Mouse (Mus musculus) kidney, adult 11 months (tissue): ENCODE measurements at regions not wholly inside any gene's neighbourhood (a gene's known extent, or its start where the extent isn't known, plus 50 kb on each side); places are given as distances from the start of the nearest gene placed in this dataset.
A peak's percentile ranks its signal among the peaks of the same experiment; 100 is the strongest.
"Not testable (repeated sequence)": the region's sequence is repeated elsewhere in the genome, so short reads cannot be mapped to it uniquely, and the experiment has no call there.

Experiments used
- DNase-seq: peaks from one replicate; pipeline ENCODE4 v3.0.0; 2022

GRCm38 (mm10) chr6:3201507-3201906 is 197.9 kb downstream of the Samd9l start:
- not testable (repeated sequence) for DNase-seq

- no peak for DNase-seq
Measured at GRCm38 (mm10) chr6:3201107-3201506, 198.3 kb downstream of the Samd9l start.

- DNase-seq: not testable (repeated sequence)
Measured at GRCm38 (mm10) chr6:3200586-3200985, 198.8 kb downstream of the Samd9l start.

DNA sequence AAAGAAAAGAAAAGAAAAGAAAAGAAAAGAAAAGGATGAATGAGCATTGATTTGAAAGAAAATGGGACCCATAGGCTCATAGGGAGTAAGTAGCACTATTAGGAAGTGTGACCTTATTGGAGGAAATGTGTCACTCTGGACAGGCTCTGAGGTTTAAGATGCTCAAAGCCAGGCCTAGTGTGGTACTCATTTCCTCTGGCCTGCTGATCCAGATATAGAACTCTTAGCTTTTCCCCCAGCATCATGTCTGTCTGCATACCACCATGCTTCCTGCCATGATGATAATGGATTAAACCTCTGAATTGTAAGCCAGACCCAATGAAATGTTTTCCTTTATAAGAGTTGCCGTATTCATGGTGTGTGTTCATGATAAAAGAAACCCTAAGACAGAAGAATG is 206.9 kb downstream of the Samd9l start:
- not testable (repeated sequence) for DNase-seq

- DNase-seq: not testable (repeated sequence)
Measured at GRCm38 (mm10) chr6:3191695-3192423, 207.5 kb downstream of the Samd9l start.

- peak; percentile 36 for DNase-seq
Measured at GRCm38 (mm10) chr6:3183819-3184199, 215.6 kb downstream of the Samd9l start.

DNA sequence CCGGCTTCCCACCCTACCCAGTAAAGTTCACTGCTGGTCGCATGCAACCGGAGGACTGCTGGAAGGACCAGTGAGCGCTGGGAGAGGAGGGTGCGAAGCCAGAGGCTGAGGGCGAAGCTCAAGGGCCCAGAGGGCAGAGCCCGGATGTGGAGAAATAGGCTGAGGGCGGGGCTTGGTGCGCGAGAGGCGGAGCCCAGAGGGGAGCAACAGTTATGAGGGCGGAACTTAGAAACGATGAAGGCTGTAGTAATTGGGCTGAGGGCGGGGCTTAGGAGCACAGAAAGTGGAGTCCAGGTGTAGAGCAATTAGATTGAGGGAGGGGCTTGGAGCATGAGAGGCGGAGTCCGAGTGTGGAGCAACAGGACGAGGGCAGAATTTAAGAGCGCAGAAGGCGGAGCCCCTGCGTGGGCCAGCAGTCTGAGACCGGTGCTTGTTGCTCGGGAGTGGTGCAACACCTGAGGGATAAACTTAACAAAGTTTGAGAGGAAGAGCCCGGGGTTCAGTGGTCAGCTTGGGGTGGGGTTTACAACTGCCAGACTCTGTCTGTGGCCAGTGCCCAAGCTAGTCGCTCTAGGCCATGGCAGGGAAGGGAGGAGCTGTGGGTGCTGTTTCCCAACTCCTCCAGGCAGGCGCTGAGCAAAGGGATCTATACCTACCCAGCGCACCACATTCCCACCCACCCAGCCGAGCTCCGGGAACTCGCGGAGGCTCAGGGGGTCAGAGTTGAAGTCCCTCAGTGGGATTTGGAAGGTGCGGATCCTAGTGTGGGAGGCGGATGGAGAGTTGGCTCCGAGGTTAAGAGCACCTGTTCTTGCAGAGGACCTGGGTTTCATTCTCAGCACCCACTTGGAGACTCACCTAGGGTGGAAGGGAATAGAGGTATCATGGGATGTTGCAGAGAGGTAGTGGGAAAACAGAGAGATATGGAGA is 216.2 kb downstream of the Samd9l start:
- peak; percentile 72 for DNase-seq

DNA sequence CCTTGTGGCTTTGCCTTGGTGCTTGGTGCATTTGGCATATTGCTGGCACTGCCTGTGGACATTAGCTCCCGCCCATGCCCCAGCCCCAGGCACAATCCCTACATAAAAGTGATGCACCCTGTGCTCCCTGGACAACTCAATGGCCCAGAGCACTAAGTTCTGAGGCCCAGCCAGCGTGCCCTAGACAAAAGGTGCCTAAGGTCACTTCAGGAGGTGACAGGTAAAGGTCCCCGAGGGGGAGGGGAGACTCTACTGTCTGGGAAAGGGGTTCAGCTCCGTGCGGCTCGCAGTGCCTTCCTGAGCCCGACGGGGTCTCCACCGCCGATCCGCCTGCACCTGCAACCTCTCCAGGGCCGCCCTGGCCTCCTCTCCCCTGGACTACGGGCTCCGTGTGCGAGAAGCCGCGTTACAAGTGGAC is 216.9 kb downstream of the Samd9l start:
- not testable (repeated sequence) for DNase-seq

GRCm38 (mm10) chr6:3179603-3180348 is 219.6 kb downstream of the Samd9l start:
- not testable (repeated sequence) for DNase-seq

DNA sequence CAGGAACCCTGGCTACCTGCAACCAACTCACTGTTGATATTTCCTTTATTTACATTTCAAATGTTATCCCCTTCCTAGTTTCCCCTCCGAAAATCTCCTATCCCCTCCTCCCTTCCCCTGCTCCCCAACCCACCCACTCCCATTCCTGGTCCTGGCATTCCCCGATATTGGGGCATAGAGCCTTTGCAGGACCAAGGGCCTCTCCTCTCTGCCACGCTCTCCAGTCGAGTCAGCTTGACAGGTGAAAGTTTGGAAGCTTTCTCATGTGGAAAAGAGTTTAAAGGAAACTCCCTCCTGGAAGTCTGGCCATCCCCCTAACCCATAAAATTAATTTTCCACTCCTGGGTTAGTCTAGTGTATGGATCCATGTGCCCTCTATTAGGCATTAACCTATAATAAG is 229.9 kb downstream of the Samd9l start:
- DNase-seq: not testable (repeated sequence)

- DNase-seq: not testable (repeated sequence)
Measured at GRCm38 (mm10) chr6:3166149-3166548, 233.2 kb downstream of the Samd9l start.

- DNase-seq: not testable (repeated sequence)
Measured at GRCm38 (mm10) chr6:3151901-3152300, 247.5 kb downstream of the Samd9l start.

DNA sequence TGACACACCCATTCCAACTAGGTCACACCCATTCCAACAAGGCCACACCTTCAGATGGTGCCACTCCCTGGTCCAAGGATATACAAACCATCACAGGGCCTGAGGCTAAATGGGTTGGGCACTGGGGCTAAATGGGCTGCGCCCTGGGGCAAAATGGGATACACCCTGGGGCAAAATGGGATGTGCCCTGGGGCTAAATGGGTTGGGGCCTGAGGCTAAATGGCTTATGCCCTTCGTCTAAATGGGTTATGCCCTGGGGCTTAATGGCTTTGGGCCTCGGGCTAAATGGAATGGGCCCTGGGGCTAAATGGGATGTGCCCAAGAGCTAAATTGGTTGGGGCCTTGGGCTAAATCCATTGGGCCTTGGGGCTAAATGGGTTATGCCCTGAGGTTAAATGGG is 261.5 kb downstream of the Samd9l start:
- DNase-seq: not testable (repeated sequence)

DNA sequence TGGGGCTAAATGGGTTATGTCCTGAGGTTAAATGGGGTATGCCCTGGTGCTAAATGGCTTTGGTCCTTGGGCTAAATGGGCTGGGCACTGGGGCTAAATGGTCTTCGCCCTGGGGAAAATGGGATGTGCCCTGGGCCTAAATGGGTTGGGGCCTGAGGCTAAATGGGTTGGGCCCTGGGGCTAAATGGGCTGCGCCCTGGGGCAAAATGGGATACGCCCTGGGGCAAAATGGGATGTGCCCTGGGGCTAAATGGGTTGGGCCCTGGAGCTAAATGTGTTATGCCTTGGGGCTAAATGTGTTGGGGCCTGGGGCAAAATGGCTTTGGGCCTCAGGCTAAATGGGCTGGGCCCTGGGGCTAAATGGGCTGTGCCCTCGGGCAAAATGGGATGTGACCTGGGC is 265.6 kb downstream of the Samd9l start:
- not testable (repeated sequence) for DNase-seq

DNA sequence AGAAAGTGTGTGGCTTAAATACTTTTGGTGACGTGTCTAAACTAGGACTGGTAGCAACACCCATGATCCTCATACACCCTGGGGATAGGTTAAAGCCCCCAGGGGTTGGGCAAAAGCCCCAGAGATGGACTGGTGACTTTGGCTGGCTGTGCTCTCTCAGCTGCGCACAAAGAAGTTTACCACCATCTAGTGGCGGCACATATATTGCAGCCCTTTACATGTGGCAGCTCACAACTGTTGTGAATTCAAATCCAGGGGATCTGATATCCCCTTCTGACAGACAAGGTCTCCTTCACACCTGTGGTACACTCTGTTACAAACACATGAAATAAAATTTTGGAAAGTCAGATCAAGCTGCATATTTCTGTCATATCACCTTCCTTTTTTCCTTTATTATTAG is 283.1 kb downstream of the Samd9l start:
- DNase-seq: not testable (repeated sequence)
